Mouse (Mus musculus) intestine, embryonic 15.5 days (tissue): ENCODE data around the gene Vmn1r12. TPM values are rescaled to one million over a fixed set of nuclear protein-coding genes. Genes with fewer than 3 reads are reported as not detected.
"Not testable (repeated sequence)": the region's sequence is repeated elsewhere in the genome, so short reads cannot be mapped to it uniquely, and the experiment has no call there.

ENCODE experiments used
- ATAC-seq: fragments of 200-750 bp; cut with Nextera tagmentation; 2 replicates; pipeline ENCODE4 v1.8.0; 2017; ENCODE audit warnings: moderate TSS enrichment, moderate library complexity
- H3K27ac ChIP-seq: fragments of 300-500 bp; sonication (generic); 2 replicates; pipeline ENCODE4 v1.5.1; 2015; ENCODE audit warnings: mild to moderate bottlenecking, inconsistent platforms
- H3K27me3 ChIP-seq: fragments of 300-500 bp; sonication (generic); replicated peaks from 2 replicates; pipeline ENCODE4 v1.6.1; 2015; ENCODE audit warnings: inconsistent platforms
- H3K36me3 ChIP-seq: fragments of 300-500 bp; sonication (generic); 2 replicates; pipeline ENCODE4 v1.6.1; 2015; ENCODE audit warnings: inconsistent platforms
- H3K4me1 ChIP-seq: fragments of 300-500 bp; sonication (generic); replicated peaks from 2 replicates; pipeline ENCODE4 v1.6.1; 2015; ENCODE audit warnings: inconsistent platforms
- H3K4me2 ChIP-seq: fragments of 300-500 bp; sonication (generic); replicated peaks from 2 replicates; pipeline ENCODE4 v1.6.1; 2015; ENCODE audit warnings: mild to moderate bottlenecking, inconsistent platforms
- H3K4me3 ChIP-seq: fragments of 300-500 bp; sonication (generic); replicated peaks from 2 replicates; pipeline ENCODE4 v1.5.1; 2015; ENCODE audit warnings: inconsistent platforms
- H3K9ac ChIP-seq: fragments of 300-500 bp; sonication (generic); 2 replicates; pipeline ENCODE4 v1.6.1; 2015; ENCODE audit warnings: inconsistent platforms
- H3K9me3 ChIP-seq: fragments of 300-500 bp; sonication (generic); 2 replicates; pipeline ENCODE4 v1.6.1; 2016; ENCODE audit warnings: inconsistent platforms
- WGBS: fragments of 180-500 bp; shearing (Covaris S2); methylation state at CpG from one replicate; pipeline ENCODE4 v1.1.7; 2015; 5-methylcytosine and 5-hydroxymethylcytosine counted together
- polyA plus RNA-seq: library from polyadenylated mRNA; unstranded; fragments of >200 nt; fragmentation: Nextera tagmentation; extraction: Ambion mirVana; gene quantifications from 2 replicates; pipeline ENCODE4 v1.2.1, GENCODE M21; 2015

The Vmn1r12 gene
- polyA plus RNA-seq = not detected in 2 replicates

DNA sequence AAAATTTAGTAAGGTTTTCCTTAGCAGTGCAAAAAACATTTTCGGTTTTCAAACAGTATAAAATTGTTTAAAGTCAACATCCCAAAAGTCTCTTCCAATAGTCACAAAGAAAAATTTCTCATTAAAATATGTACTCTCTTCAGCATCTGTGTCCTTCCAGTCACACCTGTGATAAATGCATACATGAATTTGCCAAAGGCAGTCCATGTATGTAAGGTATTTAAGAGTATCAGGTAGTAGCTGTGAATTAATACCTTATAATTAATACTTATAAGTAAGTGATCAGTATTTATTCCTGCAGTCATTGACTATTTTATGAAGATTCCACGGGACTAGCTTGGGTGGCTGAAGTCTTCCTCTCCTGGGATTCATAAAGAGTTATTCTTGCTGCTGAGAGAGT is at the start of gene Vmn1r12:
Vmn1r12 (plus strand) TSS at position 301 of the 400 bp plus-strand sequence.
- Histone ChIP-seq H3K4me1 (no peaks in the 10 kb centered on the region), H3K9ac (no peak within 1 kb of the TSS), H3K36me3 (no peaks in the 10 kb centered on the region), H3K27ac (no peak within 1 kb of the TSS), H3K27me3 (no peaks in the 10 kb centered on the region), H3K4me2 (no peak within 1 kb of the TSS), H3K4me3 (no peak within 1 kb of the TSS), H3K9me3 (no peaks in the 10 kb centered on the region)
- no peak for ATAC-seq
- WGBS = 78% methylated on average over 2 of the region's 2 CpGs

DNA sequence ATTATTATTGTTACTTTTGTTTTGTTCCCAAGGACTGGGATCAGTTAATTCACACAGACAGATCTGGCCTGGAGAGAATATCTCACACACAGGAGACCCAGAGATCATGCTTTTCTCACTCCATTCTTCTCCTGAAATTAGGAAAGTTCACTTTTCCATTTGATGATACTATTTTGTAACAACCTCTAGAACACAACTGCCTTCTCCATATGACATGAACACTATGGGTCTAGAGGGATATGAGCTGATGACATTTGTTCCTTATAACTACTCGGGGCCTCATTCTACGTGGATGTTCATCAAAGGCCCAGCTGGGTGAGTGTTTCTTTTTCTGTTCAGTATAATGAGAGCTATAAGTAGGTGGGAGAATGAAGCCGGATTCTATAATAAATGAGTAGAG is 47.6 kb upstream of the Vmn1r12 start, which contains the start of gene Vmn1r10:
Vmn1r10 (plus strand) TSS at position 301 of the 400 bp plus-strand sequence.
- no peaks in the 10 kb centered on the region for H3K27me3 ChIP-seq
- ATAC-seq = no peak

DNA sequence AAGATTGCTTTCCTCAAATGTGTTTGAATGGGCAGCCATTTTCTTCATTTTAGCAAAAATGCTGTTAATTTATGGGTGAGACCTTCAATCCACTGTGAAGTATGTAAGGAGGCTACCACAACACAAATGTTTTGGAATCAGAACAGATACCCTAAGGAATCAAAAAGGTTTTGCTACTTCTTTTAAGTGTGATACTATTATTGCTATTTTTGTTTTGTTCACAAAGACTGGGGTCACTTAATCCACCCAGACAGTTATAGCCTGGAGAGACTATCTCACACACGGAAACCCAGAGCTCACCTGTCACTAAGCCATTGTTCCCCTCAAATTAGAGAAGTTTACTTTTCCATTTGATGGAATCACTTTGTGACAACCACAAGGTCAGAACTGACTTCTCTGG is 23.6 kb upstream of the Vmn1r12 start, which contains the start of gene Vmn1r11:
Vmn1r11 (plus strand) TSS at position 301 of the 400 bp plus-strand sequence.
- Histone ChIP-seq H3K4me1 (no peaks in the 10 kb centered on the region), H3K27ac (no peak within 1 kb of the TSS), H3K36me3 (no peaks in the 10 kb centered on the region), H3K4me2 (no peak within 1 kb of the TSS), H3K27me3 (no peaks in the 10 kb centered on the region), H3K9ac (no peak within 1 kb of the TSS), H3K9me3 (no peaks in the 10 kb centered on the region), H3K4me3 (no peak within 1 kb of the TSS)
- no peak for ATAC-seq
- 77% methylated on average over 1 of the region's 1 CpGs for WGBS

More for the DNA sequence above, 47.6 kb upstream of the Vmn1r12 start, which contains the start of gene Vmn1r10:
- Histone ChIP-seq H3K4me1 (no peaks in the 10 kb centered on the region), H3K4me3 (no peak within 1 kb of the TSS), H3K27ac (no peak within 1 kb of the TSS), H3K9ac (no peak within 1 kb of the TSS), H3K9me3 (no peaks in the 10 kb centered on the region), H3K4me2 (no peak within 1 kb of the TSS), H3K36me3 (no peaks in the 10 kb centered on the region)
- 83% methylated on average over 3 of the region's 3 CpGs for WGBS

DNA sequence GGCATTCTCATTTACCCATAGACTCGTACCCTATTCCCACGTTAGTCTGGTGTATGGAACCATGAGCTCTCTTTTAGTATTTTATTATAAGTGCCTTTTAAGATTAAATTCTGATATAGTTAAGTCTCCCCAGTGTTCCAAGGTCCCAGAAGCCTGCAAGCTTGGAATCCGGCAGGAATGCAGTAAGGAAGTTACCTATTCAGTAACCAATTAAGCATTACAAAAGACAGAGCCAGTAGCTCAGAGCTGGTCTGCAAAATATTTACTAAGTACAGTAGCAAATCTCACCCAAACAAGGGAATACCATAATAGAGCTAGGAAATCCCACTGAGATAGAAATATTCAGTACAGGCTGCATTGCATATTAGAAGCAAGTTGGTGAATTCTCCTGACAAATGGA is 33.3 kb downstream of the Vmn1r12 start:
- ATAC-seq, H3K27me3 ChIP-seq, H3K27ac ChIP-seq, H3K4me2 ChIP-seq, H3K4me3 ChIP-seq, H3K36me3 ChIP-seq, H3K4me1 ChIP-seq, H3K9me3 ChIP-seq, H3K9ac ChIP-seq: not testable (repeated sequence)
- 53% methylated on average over 3 of the region's 3 CpGs for WGBS

DNA sequence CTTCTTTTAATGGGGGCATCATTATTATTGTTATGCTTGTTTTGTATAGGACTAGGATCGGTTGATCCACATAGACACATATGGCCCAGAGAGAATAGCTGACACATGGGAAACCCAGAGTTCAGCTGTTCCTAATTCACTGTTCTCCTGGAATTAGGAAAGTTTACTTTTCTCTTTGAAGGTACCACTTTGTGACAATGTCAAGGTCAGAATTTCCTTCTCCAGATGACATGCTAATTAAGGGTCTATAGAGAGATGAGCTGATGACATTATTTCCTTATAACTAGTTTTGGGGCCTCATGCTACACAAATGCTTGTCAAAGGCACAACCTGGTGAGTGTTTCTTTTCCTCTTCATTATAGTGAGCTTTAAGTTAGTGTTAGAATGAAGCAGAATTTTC is 46.3 kb downstream of the Vmn1r12 start, which contains the start of gene Vmn1r13:
Vmn1r13 (plus strand) TSS at position 301 of the 400 bp plus-strand sequence.
- not testable (repeated sequence) for ATAC-seq, H3K4me3 ChIP-seq, H3K27me3 ChIP-seq, H3K4me1 ChIP-seq, H3K36me3 ChIP-seq, H3K27ac ChIP-seq, H3K9me3 ChIP-seq, H3K9ac ChIP-seq, H3K4me2 ChIP-seq
- 78% methylated on average over 1 of the region's 1 CpGs for WGBS

Other genes with a start within 250 kb of the Vmn1r12 start
- 66.9 and 73.3 TPM in 2 replicates for gene Nt5c3, start 233.0 kb upstream of the Vmn1r12 start, polyA plus RNA-seq
- gene Vmn1r4, start 232.9 kb upstream of the Vmn1r12 start, polyA plus RNA-seq = 0.32 and 0.49 TPM in 2 replicates
- gene Vmn1r5, start 186.6 kb upstream of the Vmn1r12 start, polyA plus RNA-seq = not detected in 2 replicates
- not detected in 2 replicates for gene Vmn1r6, start 159.7 kb upstream of the Vmn1r12 start, polyA plus RNA-seq
- not detected in 2 replicates for gene Vmn1r7, start 131.6 kb upstream of the Vmn1r12 start, polyA plus RNA-seq
- gene Vmn1r8, start 124.6 kb upstream of the Vmn1r12 start, polyA plus RNA-seq = not detected in 2 replicates
- gene Vmn1r9, start 90.1 kb upstream of the Vmn1r12 start, polyA plus RNA-seq = not detected in 2 replicates
- not detected in 2 replicates for gene Vmn1r10, start 47.5 kb upstream of the Vmn1r12 start, polyA plus RNA-seq
- gene Vmn1r11, start 23.5 kb upstream of the Vmn1r12 start, polyA plus RNA-seq = not detected in 2 replicates
- gene Vmn1r13, start 46.4 kb downstream of the Vmn1r12 start, polyA plus RNA-seq = not detected in 2 replicates
- gene Vmn1r14, start 74.8 kb downstream of the Vmn1r12 start, polyA plus RNA-seq = not detected in 2 replicates
- not detected in 2 replicates for gene Vmn1r15, start 101.0 kb downstream of the Vmn1r12 start, polyA plus RNA-seq
- not detected in 2 replicates for gene Vmn1r16, start 172.6 kb downstream of the Vmn1r12 start, polyA plus RNA-seq
- not detected in 2 replicates for gene Vmn1r17, start 206.8 kb downstream of the Vmn1r12 start, polyA plus RNA-seq
- gene Vmn1r18, start 238.9 kb downstream of the Vmn1r12 start, polyA plus RNA-seq = not detected in 2 replicates
- not detected in 2 replicates for gene Vmn1r19, start 246.9 kb downstream of the Vmn1r12 start, polyA plus RNA-seq